Comparison of ENCODE assay signal across 27 mouse cellular contexts in genomic region chr6:101463812-101464320, GRCm38 (mm10).
A peak's percentile ranks its signal among the peaks of the same experiment; 100 is the strongest.
DNase-seq lines count a peak whose midpoint lies in the region; ATAC-seq lines count a peak whose summit lies in the region.
"Had no signal": no experiment of that assay in that cellular context is flagged by ENCODE, and none has a peak within 500 bp of the region (broad histone marks: within the 10 kb centered on the region; RNA-seq: fewer than 3 reads in every experiment).

No protein-coding gene starts in this region.

- no peak overlapping the region for H3K4me2 ChIP-seq in midbrain, embryonic 14.5 days (ENCODE audit: low read length)
- H3K4me2 ChIP-seq: embryonic facial prominence, embryonic 13.5 days; forebrain, embryonic 12.5 days; forebrain, embryonic 15.5 days; heart, embryonic 13.5 days; hindbrain, embryonic 13.5 days had no signal

- no peak overlapping the region for H3K9ac ChIP-seq in midbrain, embryonic 14.5 days (replicated peaks; ENCODE audit: low read length)
- H3K9ac ChIP-seq: embryonic facial prominence, embryonic 13.5 days; forebrain, embryonic 12.5 days; forebrain, embryonic 15.5 days; heart, embryonic 13.5 days; hindbrain, embryonic 13.5 days had no signal

- no peaks in the 10 kb centered on the region for H3K36me3 ChIP-seq in midbrain, embryonic 14.5 days (ENCODE audit: control insufficient read depth, insufficient read depth, low read length)
- no peaks in the 10 kb centered on the region for H3K36me3 ChIP-seq in midbrain, embryonic 10.5 days
- H3K36me3 ChIP-seq: embryonic facial prominence, embryonic 10.5 days; embryonic facial prominence, embryonic 13.5 days; forebrain, embryonic 12.5 days; forebrain, embryonic 15.5 days; heart, embryonic 10.5 days; heart, embryonic 13.5 days; hindbrain, embryonic 13.5 days had no signal

- no peaks in the 10 kb centered on the region for H3K27me3 ChIP-seq in midbrain, embryonic 14.5 days (ENCODE audit: control insufficient read depth, insufficient read depth, low read length)
- H3K27me3 ChIP-seq in midbrain, embryonic 10.5 days (ENCODE audit: low read depth, poor library complexity, severe bottlenecking), result no peaks in the 10 kb centered on the region
- H3K27me3 ChIP-seq: embryonic facial prominence, embryonic 13.5 days; forebrain, embryonic 12.5 days; forebrain, embryonic 15.5 days; heart, embryonic 13.5 days; hindbrain, embryonic 13.5 days had no signal

- H3K4me1 ChIP-seq in midbrain, embryonic 14.5 days (ENCODE audit: control insufficient read depth, insufficient read depth, low read length), result no peaks in the 10 kb centered on the region
- H3K4me1 ChIP-seq in midbrain, embryonic 10.5 days, result no peaks in the 10 kb centered on the region
- H3K4me1 ChIP-seq: embryonic facial prominence, embryonic 10.5 days; embryonic facial prominence, embryonic 13.5 days; forebrain, embryonic 12.5 days; forebrain, embryonic 15.5 days; heart, embryonic 10.5 days; heart, embryonic 13.5 days; hindbrain, embryonic 13.5 days had no signal

- no peak for ATAC-seq in midbrain, embryonic 14.5 days (ENCODE audit: low FRiP score, low TSS enrichment)
- ATAC-seq: forebrain, embryonic 15.5 days; hindbrain, postnatal 0 days; inflammation-experienced regulatory T-cells, adult 6 months; intestine, embryonic 16.5 days had no signal

- 59% methylated on average over 3 of the region's 3 CpGs for WGBS in midbrain, embryonic 14.5 days
- 90% methylated on average over 3 of the region's 3 CpGs for WGBS in midbrain, embryonic 10.5 days

- DNase-seq in midbrain, embryonic 14.5 days, result peak; percentile 9
- DNase-seq in midbrain, embryonic 10.5 days (ENCODE audit: low spot score), result no peak
- peak; percentile 58 for DNase-seq in Muller cell, postnatal 12 days (ENCODE audit: inconsistent ontology term)
- DNase-seq in brain, adult 2 months (ENCODE audit: low read depth, low spot score), result peak; percentile 18
- DNase-seq in spleen, adult 12 weeks (ENCODE audit: low spot score), result no peak
- no peak for DNase-seq in cerebellum, adult 11 months
- DNase-seq: adrenal gland, postnatal 14 days; cerebellum, adult 2 months; cerebellum, adult 9-11 months; cerebellum, postnatal 25 days; embryo, embryonic 11 days; gastrocnemius, postnatal 10 days; gastrocnemius, postnatal 36 days; heart, adult 2 months; heart, postnatal 14 days; kidney, adult 18-20 months had no signal

- no peaks in the 10 kb centered on the region for H3K9me3 ChIP-seq in midbrain, embryonic 14.5 days (ENCODE audit: control insufficient read depth, low read length)
- no peaks in the 10 kb centered on the region for H3K9me3 ChIP-seq in midbrain, embryonic 10.5 days (replicated peaks)
- H3K9me3 ChIP-seq: embryonic facial prominence, embryonic 10.5 days; embryonic facial prominence, embryonic 13.5 days; forebrain, embryonic 12.5 days; forebrain, embryonic 15.5 days; heart, embryonic 10.5 days; heart, embryonic 13.5 days; hindbrain, embryonic 13.5 days had no signal

- H3K4me3 ChIP-seq in midbrain, embryonic 14.5 days (replicated peaks; ENCODE audit: low read depth, low read length), result no peak overlapping the region
- H3K4me3 ChIP-seq in midbrain, embryonic 10.5 days, result no peak overlapping the region
- H3K4me3 ChIP-seq: embryonic facial prominence, embryonic 10.5 days; embryonic facial prominence, embryonic 13.5 days; erythroblast, embryonic 14.5 days; forebrain, embryonic 12.5 days; forebrain, embryonic 15.5 days; heart, adult 2 months; heart, embryonic 10.5 days; heart, embryonic 13.5 days; hindbrain, embryonic 13.5 days had no signal

- H3K27ac ChIP-seq in midbrain, embryonic 14.5 days (replicated peaks; ENCODE audit: low read depth, low read length), result no peak overlapping the region
- H3K27ac ChIP-seq in midbrain, embryonic 10.5 days (replicated peaks), result no peak overlapping the region
- H3K27ac ChIP-seq: embryonic facial prominence, embryonic 10.5 days; embryonic facial prominence, embryonic 13.5 days; forebrain, embryonic 12.5 days; forebrain, embryonic 15.5 days; heart, adult 2 months; heart, embryonic 10.5 days; heart, embryonic 13.5 days; hindbrain, embryonic 13.5 days; hindbrain, postnatal 0 days had no signal

Comparison
In these comparisons a context has a peak if more than half of its experiments do, and no peak if none do; other contexts are left out.
1. DNase-seq: peak in midbrain, embryonic 14.5 days (single experiment), Muller cell, postnatal 12 days (single experiment) and brain, adult 2 months (single experiment); none in midbrain, embryonic 10.5 days (single experiment), spleen, adult 12 weeks (single experiment) and cerebellum, adult 11 months (single experiment).